Mouse (Mus musculus): Measurements from ENCODE around the gene Sp6.

- no peak for TF ChIP-seq TCF12 (IDR thresholded peaks at IDR 0.05; ENCODE audit: insufficient read depth, poor library complexity, severe bottlenecking)
- no peak for TF ChIP-seq MYOG (IDR thresholded peaks at IDR 0.05; ENCODE audit: control insufficient read depth in 1 of 3, insufficient read depth in 1 of 3, insufficient read length in 2 of 3, low read depth in 2 of 3)
- TF ChIP-seq POLR2A (IDR thresholded peaks at IDR 0.05; ENCODE audit: insufficient read length, low read depth), result no peak
- TF ChIP-seq POLR2AphosphoS2 (IDR thresholded peaks at IDR 0.05; ENCODE audit: insufficient read length, low read depth), result no peak
- TF ChIP-seq MAX (IDR thresholded peaks at IDR 0.05; ENCODE audit: low read depth), result no peak
- no peak for TF ChIP-seq USF1 (IDR thresholded peaks at IDR 0.05; ENCODE audit: low read depth)
- TF ChIP-seq E2F4 (IDR thresholded peaks at IDR 0.05; ENCODE audit: insufficient read depth), result no peak
- no peak for TF ChIP-seq CEBPB (IDR thresholded peaks at IDR 0.05; ENCODE audit: insufficient read depth, poor library complexity, severe bottlenecking)
- TF ChIP-seq MYOD1 (IDR thresholded peaks at IDR 0.05; ENCODE audit: control insufficient read depth in 1 of 3, insufficient read length in 2 of 3, low read depth in 2 of 3), result no peak
- no peak for TF ChIP-seq TCF3 (IDR thresholded peaks at IDR 0.05; ENCODE audit: insufficient read length, low read depth)
- TF ChIP-seq REST (IDR thresholded peaks at IDR 0.05; ENCODE audit: insufficient read depth, insufficient read length), result no peak
- no peak for TF ChIP-seq SRF (IDR thresholded peaks at IDR 0.05; ENCODE audit: control insufficient read depth, insufficient read length, low read depth)
Observed at GRCm38 (mm10) chr11:97074235-97074634, 61.0 kb downstream of the Sp6 start.
